Mouse (Mus musculus) bone marrow, adult 2 months (tissue): ENCODE results near the gene Tyk2.

Experiments
- CTCF ChIP-seq: fragments of 200-500 bp; IDR thresholded peaks from 2 replicates; pipeline ENCODE4 v1.5.1; 2011; ENCODE audit warnings: low read length, control low read depth; ENCODE audit not compliant: control insufficient read depth, insufficient read depth
- POLR2A ChIP-seq: fragments of 200-500 bp; IDR thresholded peaks from 2 replicates; pipeline ENCODE4 v1.6.1; 2011; ENCODE audit warnings: low read depth, mild to moderate bottlenecking, control low read depth, low read length, borderline replicate concordance; ENCODE audit not compliant: control insufficient read depth

DNA sequence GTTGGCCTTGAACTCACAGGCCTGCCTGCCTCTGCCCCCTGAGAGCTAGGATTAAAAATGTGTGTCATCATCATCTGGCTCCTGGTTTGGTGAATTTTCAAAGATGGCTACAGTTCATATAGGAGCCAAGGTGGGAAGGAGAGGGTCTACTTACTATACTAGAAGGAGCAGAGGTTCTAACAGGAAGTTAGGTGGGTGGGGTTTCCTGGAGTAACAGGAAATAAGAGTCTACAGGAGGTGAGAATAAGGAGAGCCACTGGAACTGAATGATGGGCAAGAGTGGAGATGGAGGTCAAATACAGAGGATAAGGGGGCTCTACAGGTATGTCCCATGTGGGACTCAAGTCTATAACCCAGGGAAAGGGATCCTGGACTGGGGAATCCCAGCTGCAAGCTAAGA, 17.4 kb upstream of the Tyk2 start:
- TF ChIP-seq CTCF (no peak), POLR2A (no peak)
